Mouse (Mus musculus) urinary bladder, adult 18-20 months (tissue): ENCODE results near the gene Dnaaf3.

ENCODE experiments used
- DNase-seq, 2 experiments: peaks; one replicate each; pipeline ENCODE4 v3.0.0; 2022; ENCODE audit warnings: low spot score in 2 of 2, mixed read lengths in 2 of 2

Dnaaf3 gene

GRCm38 (mm10) chr7:4500892-4501471 lies 31.3 kb downstream of the Dnaaf3 start:
- peak in 1 of 2 experiments; percentile 48 for DNase-seq

- DNase-seq: no peak
These were observed 33.2 kb downstream of the Dnaaf3 start for GRCm38 (mm10) chr7:4499034-4499433.

- DNase-seq: peak in 1 of 2 experiments; percentile 68
These were observed 34.0 kb downstream of the Dnaaf3 start for GRCm38 (mm10) chr7:4498251-4498650.

- no peak for DNase-seq
These were observed 34.9 kb downstream of the Dnaaf3 start for GRCm38 (mm10) chr7:4497271-4497903.

GRCm38 (mm10) chr7:4496468-4496867 lies 35.8 kb downstream of the Dnaaf3 start:
- no peak for DNase-seq

GRCm38 (mm10) chr7:4493991-4494390 lies 38.3 kb downstream of the Dnaaf3 start:
- no peak for DNase-seq

GRCm38 (mm10) chr7:4492284-4493224 lies 39.7 kb downstream of the Dnaaf3 start:
- no peak for DNase-seq

- no peak for DNase-seq
These were observed 40.9 kb downstream of the Dnaaf3 start for GRCm38 (mm10) chr7:4491308-4491707.

GRCm38 (mm10) chr7:4482281-4482680 lies 50.0 kb downstream of the Dnaaf3 start:
- no peak for DNase-seq

GRCm38 (mm10) chr7:4479674-4480073 lies 52.6 kb downstream of the Dnaaf3 start:
- DNase-seq: no peak

- DNase-seq: no peak
These were observed 53.4 kb downstream of the Dnaaf3 start for GRCm38 (mm10) chr7:4478796-4479291.

- DNase-seq: peak; percentile 53 to 72
These were observed 54.0 kb downstream of the Dnaaf3 start for GRCm38 (mm10) chr7:4478021-4478795.

- no peak for DNase-seq
These were observed 58.3 kb downstream of the Dnaaf3 start for GRCm38 (mm10) chr7:4473940-4474339.
